Mouse (Mus musculus) G1E-ER4 (cell line): ENCODE measurements at regions not wholly inside any gene's neighbourhood (a gene's known extent, or its start where the extent isn't known, plus 50 kb on each side); places are given as distances from the start of the nearest gene placed in this dataset.
A peak's percentile ranks its signal among the peaks of the same experiment; 100 is the strongest.

Source experiments
- GATA1 ChIP-seq: IDR thresholded peaks from one replicate; pipeline ENCODE4 v1.8.0; 2012; ENCODE audit warnings: low read length, inconsistent platforms

GRCm38 (mm10) chr6:22548296-22549245 lies 192.5 kb upstream of the Fam3c start:
- no peak for TF ChIP-seq GATA1

- no peak for TF ChIP-seq GATA1
Observed at GRCm38 (mm10) chr6:22541603-22542002, 185.6 kb upstream of the Fam3c start.

GRCm38 (mm10) chr6:22538254-22538653 lies 182.2 kb upstream of the Fam3c start:
- TF ChIP-seq GATA1: no peak

- TF ChIP-seq GATA1: no peak
Observed at GRCm38 (mm10) chr6:22524384-22524783, 168.3 kb upstream of the Fam3c start.

GRCm38 (mm10) chr6:22523582-22524234 lies 167.7 kb upstream of the Fam3c start:
- TF ChIP-seq GATA1: no peak

- TF ChIP-seq GATA1: no peak
Observed at GRCm38 (mm10) chr6:22506871-22507270, 150.8 kb upstream of the Fam3c start.

- TF ChIP-seq GATA1: no peak
Observed at GRCm38 (mm10) chr6:22497306-22497705, 141.3 kb upstream of the Fam3c start.

- no peak for TF ChIP-seq GATA1
Observed at GRCm38 (mm10) chr6:22496471-22496870, 140.4 kb upstream of the Fam3c start.

GRCm38 (mm10) chr6:22493632-22494260 lies 137.7 kb upstream of the Fam3c start:
- no peak for TF ChIP-seq GATA1

- no peak for TF ChIP-seq GATA1
Observed at GRCm38 (mm10) chr6:22492896-22493295, 136.9 kb upstream of the Fam3c start.

GRCm38 (mm10) chr6:22490762-22491161 lies 134.7 kb upstream of the Fam3c start:
- TF ChIP-seq GATA1: no peak

- peak; percentile 70 for TF ChIP-seq GATA1
Observed at GRCm38 (mm10) chr6:22487467-22487866, 131.4 kb upstream of the Fam3c start.

GRCm38 (mm10) chr6:22485828-22486518 lies 129.9 kb upstream of the Fam3c start:
- TF ChIP-seq GATA1: no peak

GRCm38 (mm10) chr6:22474604-22475003 lies 118.6 kb upstream of the Fam3c start:
- TF ChIP-seq GATA1: peak; percentile 99

GRCm38 (mm10) chr6:22474011-22474410 lies 118.0 kb upstream of the Fam3c start:
- TF ChIP-seq GATA1: no peak
